17 mouse cellular contexts compared by ENCODE assay signal in the genomic region with DNA sequence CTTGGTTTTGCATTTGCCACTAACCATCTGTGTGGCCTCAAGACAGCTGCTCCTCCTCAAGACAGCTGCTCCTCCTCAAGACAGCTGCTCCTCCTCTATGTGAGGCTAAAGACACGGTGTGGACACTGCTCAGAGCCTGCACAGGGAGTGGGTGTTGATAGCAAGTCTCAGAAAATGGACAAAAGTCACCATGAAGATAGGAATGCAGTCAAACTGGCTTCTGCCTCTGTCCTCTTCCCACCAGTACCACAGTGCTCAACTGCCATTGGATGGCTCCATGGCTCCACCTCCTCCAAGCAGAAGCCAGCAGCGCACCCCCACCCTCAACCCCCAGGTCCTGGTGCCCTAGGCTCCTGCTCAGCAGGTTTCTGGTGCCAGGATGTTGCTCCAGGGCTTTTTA. TPM values are rescaled to one million over a fixed set of nuclear protein-coding genes. Genes with fewer than 3 reads are reported as not detected.
DNase-seq lines count a peak whose midpoint lies in the region; ATAC-seq lines count a peak whose summit lies in the region.
"Had no signal": no experiment of that assay in that cellular context is flagged by ENCODE, and none has a peak within 500 bp of the region (broad histone marks: within the 10 kb centered on the region; RNA-seq: fewer than 3 reads in every experiment).

No protein-coding gene starts in this region.

- H3K9me3 ChIP-seq in kidney, embryonic 14.5 days (ENCODE audit: control insufficient read depth, low read length) = peaks cover 3% of the 10 kb centered on the region
- H3K9me3 ChIP-seq in lung, embryonic 16.5 days (ENCODE audit: control insufficient read depth, low read length) = peaks cover 5% of the 10 kb centered on the region
- no peaks in the 10 kb centered on the region for H3K9me3 ChIP-seq in embryonic facial prominence, embryonic 15.5 days (replicated peaks)
- H3K9me3 ChIP-seq in stomach, embryonic 16.5 days (replicated peaks; ENCODE audit: control insufficient read depth, low read length) = peaks cover 11% of the 10 kb centered on the region; the same call in 1 of the 2 replicates

- WGBS in kidney, embryonic 14.5 days = 38% methylated on average over 2 of the region's 2 CpGs
- WGBS in lung, embryonic 16.5 days = 33% methylated on average over 2 of the region's 2 CpGs
- WGBS in embryonic facial prominence, embryonic 15.5 days = 33% methylated on average over 2 of the region's 2 CpGs
- WGBS in stomach, embryonic 16.5 days = 42% methylated on average over 2 of the region's 2 CpGs

- H3K4me1 ChIP-seq in kidney, embryonic 14.5 days (ENCODE audit: control insufficient read depth, insufficient read depth, low read length) = no peaks in the 10 kb centered on the region
- peaks cover 4% of the 10 kb centered on the region; the same call in 1 of the 2 replicates for H3K4me1 ChIP-seq in lung, embryonic 16.5 days (replicated peaks; ENCODE audit: control insufficient read depth, insufficient read depth, low read length)
- H3K4me1 ChIP-seq in embryonic facial prominence, embryonic 15.5 days = peaks cover 14% of the 10 kb centered on the region
- H3K4me1 ChIP-seq in stomach, embryonic 16.5 days (ENCODE audit: control insufficient read depth, insufficient read depth, low read length) = peaks cover 7% of the 10 kb centered on the region; the same call in 1 of the 2 replicates

- no peaks in the 10 kb centered on the region for H3K36me3 ChIP-seq in kidney, embryonic 14.5 days (ENCODE audit: control insufficient read depth, insufficient read depth, low read length)
- H3K36me3 ChIP-seq in lung, embryonic 16.5 days (ENCODE audit: control insufficient read depth, insufficient read depth, low read length) = no peaks in the 10 kb centered on the region
- no peaks in the 10 kb centered on the region for H3K36me3 ChIP-seq in embryonic facial prominence, embryonic 15.5 days
- H3K36me3 ChIP-seq in stomach, embryonic 16.5 days (ENCODE audit: control insufficient read depth, insufficient read depth, low read length) = no peaks in the 10 kb centered on the region
- H3K36me3 ChIP-seq: heart, embryonic 13.5 days had no signal

- ATAC-seq in kidney, embryonic 14.5 days (ENCODE audit: low FRiP score, low TSS enrichment) = peak; percentile 69; the same call in 1 of the 2 replicates
- ATAC-seq in lung, embryonic 16.5 days (ENCODE audit: low read depth) = peak; percentile 89
- peak; percentile 49; the same call in 1 of the 2 replicates for ATAC-seq in embryonic facial prominence, embryonic 15.5 days (ENCODE audit: insufficient number of reproducible peaks, low FRiP score, low TSS enrichment, low read depth)
- peak; percentile 74 for ATAC-seq in stomach, embryonic 16.5 days (ENCODE audit: insufficient read depth, low FRiP score)
- ATAC-seq: CD4-positive, CD25-positive, alpha-beta regulatory T cell, adult 4 months had no signal

- no peak for DNase-seq in kidney, adult 11 months
- DNase-seq in lung, postnatal 25 days (ENCODE audit: low spot score) = no peak
- no peak for DNase-seq in layer of hippocampus, adult 8-10 months (ENCODE audit: low spot score in 2 of 2)
- DNase-seq: gastrocnemius, postnatal 36 days; layer of hippocampus, adult 9-11 months; retina, postnatal 1 day had no signal

- no peaks in the 10 kb centered on the region for H3K27me3 ChIP-seq in kidney, embryonic 14.5 days (ENCODE audit: control insufficient read depth, insufficient read depth, low read length)
- no peaks in the 10 kb centered on the region for H3K27me3 ChIP-seq in lung, embryonic 16.5 days (ENCODE audit: control insufficient read depth, insufficient read depth, low read depth, low read length)
- no peaks in the 10 kb centered on the region for H3K27me3 ChIP-seq in embryonic facial prominence, embryonic 15.5 days
- H3K27me3 ChIP-seq in stomach, embryonic 16.5 days (ENCODE audit: control insufficient read depth, insufficient read depth, low read length) = no peaks in the 10 kb centered on the region

- no peak overlapping the region for H3K9ac ChIP-seq in kidney, embryonic 14.5 days (ENCODE audit: low read depth, low read length)
- H3K9ac ChIP-seq in lung, embryonic 16.5 days (ENCODE audit: low read length) = no peak overlapping the region
- no peak overlapping the region for H3K9ac ChIP-seq in embryonic facial prominence, embryonic 15.5 days
- H3K9ac ChIP-seq in stomach, embryonic 16.5 days (ENCODE audit: low read length) = no peak overlapping the region
- H3K9ac ChIP-seq: heart, embryonic 13.5 days; liver, embryonic 14.5 days had no signal

- no peak overlapping the region for H3K4me2 ChIP-seq in kidney, embryonic 14.5 days (replicated peaks; ENCODE audit: low read depth, low read length)
- H3K4me2 ChIP-seq in lung, embryonic 16.5 days (ENCODE audit: low read depth, low read length) = no peak overlapping the region
- H3K4me2 ChIP-seq in embryonic facial prominence, embryonic 15.5 days (replicated peaks) = no peak overlapping the region
- no peak overlapping the region for H3K4me2 ChIP-seq in stomach, embryonic 16.5 days (ENCODE audit: low read depth, low read length)
- H3K4me2 ChIP-seq: heart, embryonic 13.5 days had no signal

- H3K27ac ChIP-seq in kidney, embryonic 14.5 days (ENCODE audit: low read depth, low read length) = peak overlapping the region; percentile 19; the same call in 1 of the 2 replicates
- peak overlapping the region; percentile 68 for H3K27ac ChIP-seq in lung, embryonic 16.5 days (ENCODE audit: low read length)
- 0 out of 2 replicates have a peak overlapping the region, but pooled peaks have one; percentile 7 for H3K27ac ChIP-seq in embryonic facial prominence, embryonic 15.5 days (replicated peaks)
- H3K27ac ChIP-seq in stomach, embryonic 16.5 days (ENCODE audit: low read length) = peak overlapping the region; percentile 51; the same call in 1 of the 2 replicates
- H3K27ac ChIP-seq: heart, embryonic 13.5 days; liver, embryonic 14.5 days had no signal

- no peak overlapping the region for H3K4me3 ChIP-seq in kidney, embryonic 14.5 days (ENCODE audit: low read length)
- H3K4me3 ChIP-seq in lung, embryonic 16.5 days (ENCODE audit: low read length) = no peak overlapping the region
- no peak overlapping the region for H3K4me3 ChIP-seq in embryonic facial prominence, embryonic 15.5 days (replicated peaks)
- H3K4me3 ChIP-seq in stomach, embryonic 16.5 days (replicated peaks; ENCODE audit: low read length) = no peak overlapping the region
- H3K4me3 ChIP-seq: erythroblast, embryonic 14.5 days; heart, embryonic 13.5 days had no signal

RNA-seq across cellular contexts. Expression of a gene that starts 52.4 kb away (rescaled TPM):
- polyA plus RNA-seq in kidney, embryonic 14.5 days (2014; fragmentation: Nextera tagmentation; extraction: Ambion mirVana) = 0.53 TPM in 1 of 2 replicates, not detected in the other
- 0.34 TPM in 1 of 2 replicates, not detected in the other for polyA plus RNA-seq in lung, embryonic 16.5 days (2015; fragmentation: Nextera tagmentation; extraction: Ambion mirVana)
- polyA plus RNA-seq in embryonic facial prominence, embryonic 15.5 days (2015; fragmentation: Nextera tagmentation; extraction: Ambion mirVana) = 0.74 and 1.0 TPM in 2 replicates
- 0.41 TPM in 1 of 2 replicates, not detected in the other for polyA plus RNA-seq in stomach, embryonic 16.5 days (2015; fragmentation: Nextera tagmentation; extraction: Ambion mirVana)
- total RNA-seq in layer of hippocampus, adult 8-10 months (2022) = 1 to 10 TPM in 3 of 4 experiments, under 1 TPM in 1; 0.80 to 4.4 (median 3.2) TPM
- total RNA-seq: common myeloid progenitor, adult 5-6 weeks; gastrocnemius, postnatal 36 days; monocyte, adult 5-6 weeks had no signal
- polyA plus RNA-seq: CD4-positive, CD25-positive, alpha-beta regulatory T cell, adult 4 months; erythroblast, embryonic 14.5 days; heart, embryonic 13.5 days; neural tube, embryonic 14.5 days had no signal

RNA-seq across cellular contexts. Expression of a gene that starts 53.0 kb away (rescaled TPM):
- 0.47 TPM in 1 of 2 replicates, not detected in the other for polyA plus RNA-seq in kidney, embryonic 14.5 days (2014; fragmentation: Nextera tagmentation; extraction: Ambion mirVana)
- 0.36 and 0.50 TPM in 2 replicates for polyA plus RNA-seq in lung, embryonic 16.5 days (2015; fragmentation: Nextera tagmentation; extraction: Ambion mirVana)
- polyA plus RNA-seq in embryonic facial prominence, embryonic 15.5 days (2015; fragmentation: Nextera tagmentation; extraction: Ambion mirVana) = 0.63 and 0.66 TPM in 2 replicates
- 0.82 and 1.0 TPM in 2 replicates for polyA plus RNA-seq in stomach, embryonic 16.5 days (2015; fragmentation: Nextera tagmentation; extraction: Ambion mirVana)
- 10 to 100 TPM; 17.8 to 20.5 (median 18.4) TPM for total RNA-seq in layer of hippocampus, adult 8-10 months (2022)
- polyA plus RNA-seq: erythroblast, embryonic 14.5 days had no signal

Comparison
In these comparisons a context has a peak if more than half of its experiments do, and no peak if none do; other contexts are left out.
1. H3K27ac ChIP-seq: peak in every context shown above with its lines; median percentile 68 in lung, embryonic 16.5 days; 51 in stomach, embryonic 16.5 days; 19 in kidney, embryonic 14.5 days; 7 in embryonic facial prominence, embryonic 15.5 days.